Mouse (Mus musculus) myocyte (in vitro differentiated cells): ENCODE results near the gene Hivep2. TPM values are rescaled to one million over a fixed set of nuclear protein-coding genes. Genes with fewer than 3 reads are reported as not detected.

Experiments used
- H3K27me3 ChIP-seq: one replicate; pipeline ENCODE4 v1.6.1; 2011; ENCODE audit not compliant: control insufficient read depth, insufficient read depth, insufficient read length
- H3K36me3 ChIP-seq: one replicate; pipeline ENCODE4 v1.6.1; 2011; ENCODE audit not compliant: control insufficient read depth, insufficient read depth
- H3K4me2 ChIP-seq: one replicate; pipeline ENCODE4 v1.6.1; 2011; ENCODE audit warnings: low read depth, control low read depth
- H3K4me3 ChIP-seq: one replicate; pipeline ENCODE4 v1.5.1; 2011; ENCODE audit warnings: mild to moderate bottlenecking, control low read depth, moderate library complexity
- H3K79me2 ChIP-seq: one replicate; pipeline ENCODE4 v1.6.1; 2011; ENCODE audit not compliant: control insufficient read depth, insufficient read depth
- H3ac ChIP-seq: one replicate; pipeline ENCODE4 v1.6.1; 2011; ENCODE audit not compliant: control insufficient read depth, insufficient read length
- CEBPB ChIP-seq: IDR thresholded peaks from 2 replicates; pipeline ENCODE4 v1.6.1; 2011; ENCODE audit warnings: mild to moderate bottlenecking, moderate library complexity; ENCODE audit not compliant: poor library complexity, insufficient read depth, severe bottlenecking
- E2F4 ChIP-seq: IDR thresholded peaks from one replicate; pipeline ENCODE4 v1.6.1; 2011; ENCODE audit warnings: mild to moderate bottlenecking, control low read depth, moderate library complexity; ENCODE audit not compliant: insufficient read depth
- MAX ChIP-seq: IDR thresholded peaks from one replicate; pipeline ENCODE4 v1.6.1; 2011; ENCODE audit warnings: low read depth, mild to moderate bottlenecking, control low read depth
- MYOD1 ChIP-seq, 3 experiments: IDR thresholded peaks; one replicate each; pipeline ENCODE4 v1.6.1; 2011; ENCODE audit warnings: control low read depth in 2 of 3, low read depth in 2 of 3, mild to moderate bottlenecking in 2 of 3, moderate library complexity in 1 of 3; ENCODE audit not compliant: insufficient read length in 2 of 3, control insufficient read depth in 1 of 3
- MYOG ChIP-seq, 3 experiments: IDR thresholded peaks; one replicate each; pipeline ENCODE4 v1.6.1; 2011; ENCODE audit warnings: control low read depth in 2 of 3, low read depth in 2 of 3, mild to moderate bottlenecking in 2 of 3; ENCODE audit not compliant: insufficient read length in 2 of 3, control insufficient read depth in 1 of 3, insufficient read depth in 1 of 3
- POLR2A ChIP-seq: IDR thresholded peaks from one replicate; pipeline ENCODE4 v1.6.1; 2011; ENCODE audit warnings: low read depth, mild to moderate bottlenecking, control low read depth, moderate library complexity; ENCODE audit not compliant: insufficient read length
- POLR2AphosphoS2 ChIP-seq: IDR thresholded peaks from one replicate; pipeline ENCODE4 v1.6.1; 2011; ENCODE audit warnings: low read depth, control low read depth; ENCODE audit not compliant: insufficient read length
- REST ChIP-seq: IDR thresholded peaks from one replicate; pipeline ENCODE4 v1.6.1; 2011; ENCODE audit warnings: mild to moderate bottlenecking, control low read depth, moderate library complexity; ENCODE audit not compliant: insufficient read depth, insufficient read length
- SRF ChIP-seq: IDR thresholded peaks from one replicate; pipeline ENCODE4 v1.6.1; 2011; ENCODE audit warnings: low read depth; ENCODE audit not compliant: control insufficient read depth, insufficient read length
- TCF12 ChIP-seq: IDR thresholded peaks from one replicate; pipeline ENCODE4 v1.6.1; 2011; ENCODE audit warnings: mild to moderate bottlenecking, control low read depth; ENCODE audit not compliant: poor library complexity, insufficient read depth, severe bottlenecking
- TCF3 ChIP-seq: IDR thresholded peaks from one replicate; pipeline ENCODE4 v1.6.1; 2011; ENCODE audit warnings: low read depth, control low read depth; ENCODE audit not compliant: insufficient read length
- USF1 ChIP-seq: IDR thresholded peaks from one replicate; pipeline ENCODE4 v1.6.1; 2011; ENCODE audit warnings: low read depth, mild to moderate bottlenecking, control low read depth, moderate library complexity
- polyA plus RNA-seq: library from polyadenylated mRNA; unstranded; fragments of >200 nt; fragmentation: generic; extraction: Trizol; gene quantifications from one replicate; pipeline ENCODE4 v1.2.1, GENCODE M21; 2012; ENCODE audit warnings: missing spikeins

Hivep2 gene
- polyA plus RNA-seq, 1 experiment: 9.6 TPM

DNA sequence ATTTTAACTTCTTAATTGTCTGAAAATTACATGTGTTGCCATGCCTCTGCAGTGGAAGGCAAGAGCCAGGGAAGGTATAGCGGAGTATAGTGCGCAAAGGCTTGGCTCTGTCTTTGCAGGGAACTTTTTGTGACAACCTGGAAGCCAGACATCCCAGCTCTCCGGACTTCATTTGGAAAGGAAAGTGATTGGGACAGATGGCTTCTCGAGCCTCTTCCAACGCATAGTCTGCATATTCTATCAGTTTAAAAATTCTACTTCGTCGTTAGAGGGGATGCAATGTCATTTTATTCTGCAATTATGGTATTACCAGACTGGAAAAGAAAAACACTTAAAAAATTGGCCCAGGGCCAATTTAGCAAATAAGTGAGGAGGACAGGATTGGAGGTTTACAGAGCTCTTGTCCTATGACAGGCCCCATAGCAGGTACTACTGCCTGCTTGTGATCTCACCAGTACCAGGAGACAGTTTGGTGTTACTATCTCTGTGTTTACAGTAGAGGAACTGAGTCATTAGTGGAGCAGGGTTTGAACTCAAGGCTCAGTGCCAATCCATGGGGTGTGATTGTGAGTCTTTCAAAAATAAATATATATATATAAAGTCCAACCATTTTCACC, 7.8 kb downstream of the Hivep2 start:
- no peak for TF ChIP-seq TCF3
- TF ChIP-seq USF1: no peak
- Histone ChIP-seq H3K36me3 (no peaks in the 10 kb centered on the region), H3K79me2 (peaks cover 97% of the 10 kb centered on the region), H3K4me2 (peak overlapping the region; percentile 48), H3K27me3 (no peaks in the 10 kb centered on the region), H3ac (no peak overlapping the region), H3K4me3 (no peak overlapping the region)

DNA sequence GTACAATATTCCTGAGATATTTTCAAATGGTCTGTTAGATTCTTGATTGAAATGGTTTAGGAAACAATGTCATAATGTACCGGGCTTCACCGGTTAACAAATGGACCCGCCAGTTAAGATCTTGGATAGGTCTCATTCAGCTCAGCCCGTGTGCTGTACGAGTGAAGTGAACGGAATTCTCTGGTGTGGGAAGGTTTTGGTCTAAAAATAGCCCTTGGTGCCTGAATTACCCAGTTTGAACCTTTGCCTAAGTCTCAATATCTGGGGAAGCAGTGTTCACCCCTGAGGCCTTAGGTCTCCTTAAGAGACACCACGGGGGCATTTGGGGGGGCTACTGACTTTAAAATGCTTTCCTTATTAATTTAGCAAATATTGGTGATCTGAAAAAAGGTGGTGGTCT, 8.6 kb downstream of the Hivep2 start:
- H3K27me3 ChIP-seq: no peaks in the 10 kb centered on the region
- H3ac ChIP-seq: no peak overlapping the region
- H3K4me3 ChIP-seq: no peak overlapping the region
- no peaks in the 10 kb centered on the region for H3K36me3 ChIP-seq
- peaks cover 97% of the 10 kb centered on the region for H3K79me2 ChIP-seq
- peak overlapping the region; percentile 48 for H3K4me2 ChIP-seq
- TF ChIP-seq E2F4 (no peak), MYOG (IDR thresholded peaks at IDR 0.05; ENCODE audit: control insufficient read depth in 1 of 3, insufficient read depth in 1 of 3, insufficient read length in 2 of 3, low read depth in 2 of 3) (no peak), POLR2A (no peak), TCF12 (no peak), POLR2AphosphoS2 (no peak), REST (no peak), TCF3 (no peak), USF1 (no peak), CEBPB (no peak), MAX (no peak), MYOD1 (IDR thresholded peaks at IDR 0.05; ENCODE audit: control insufficient read depth in 1 of 3, insufficient read length in 2 of 3, low read depth in 2 of 3) (no peak), SRF (no peak)

DNA sequence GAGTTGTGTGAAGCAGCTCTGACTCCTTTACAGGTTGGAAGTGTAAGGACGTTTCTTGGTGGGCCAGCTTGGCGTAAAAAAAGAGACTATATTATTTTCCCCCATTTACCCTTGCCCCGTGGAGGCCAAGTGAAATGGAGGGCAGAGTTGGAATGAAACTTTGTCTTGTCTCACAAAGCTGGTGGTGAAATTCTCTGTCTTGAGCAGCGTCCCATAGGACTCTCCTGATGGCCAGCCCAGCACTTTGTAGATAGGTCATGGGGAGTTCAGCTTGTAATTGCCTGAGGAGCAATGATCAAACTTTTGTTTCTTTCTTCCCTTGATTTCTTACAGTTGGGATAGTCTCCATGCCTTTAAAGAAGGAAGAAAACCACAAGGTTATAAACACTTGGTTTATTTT, 10.0 kb downstream of the Hivep2 start:
- no peaks in the 10 kb centered on the region for H3K27me3 ChIP-seq
- peak overlapping the region; percentile 35 for H3K4me2 ChIP-seq
- H3K79me2 ChIP-seq: peaks cover 97% of the 10 kb centered on the region
- no peaks in the 10 kb centered on the region for H3K36me3 ChIP-seq
- H3ac ChIP-seq: no peak overlapping the region
- TF ChIP-seq POLR2AphosphoS2 (no peak), POLR2A (no peak), E2F4 (no peak), REST (no peak), MYOG (IDR thresholded peaks at IDR 0.05; ENCODE audit: control insufficient read depth in 1 of 3, insufficient read depth in 1 of 3, insufficient read length in 2 of 3, low read depth in 2 of 3) (no peak), MAX (no peak), TCF3 (no peak), SRF (no peak), MYOD1 (IDR thresholded peaks at IDR 0.05; ENCODE audit: control insufficient read depth in 1 of 3, insufficient read length in 2 of 3, low read depth in 2 of 3) (no peak), TCF12 (no peak), CEBPB (no peak), USF1 (no peak)
- H3K4me3 ChIP-seq: no peak overlapping the region

DNA sequence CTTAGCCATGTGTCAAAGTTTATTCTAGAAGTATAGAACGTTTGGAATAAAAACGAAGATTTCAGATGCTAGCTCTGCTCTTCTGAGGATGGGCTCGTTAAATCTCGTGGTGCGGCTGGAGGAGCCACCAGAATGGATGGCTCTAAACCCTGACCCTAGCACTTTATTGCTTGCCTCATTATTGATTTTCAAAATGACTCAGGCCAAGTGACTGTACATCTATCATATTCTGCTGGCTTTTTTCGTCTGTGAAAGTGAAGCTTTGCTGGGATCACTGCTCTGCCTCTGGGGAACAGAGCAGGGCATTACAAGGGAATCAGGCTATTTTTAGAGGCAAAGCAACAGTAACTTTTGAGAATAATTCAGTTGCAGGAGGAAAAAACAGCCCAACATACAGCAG, 10.4 kb downstream of the Hivep2 start:
- Histone ChIP-seq H3K4me2 (peak overlapping the region; percentile 35), H3K36me3 (no peaks in the 10 kb centered on the region), H3K4me3 (no peak overlapping the region), H3K79me2 (peaks cover 97% of the 10 kb centered on the region), H3ac (no peak overlapping the region), H3K27me3 (no peaks in the 10 kb centered on the region)
- TF ChIP-seq USF1 (no peak), MYOG (IDR thresholded peaks at IDR 0.05; ENCODE audit: control insufficient read depth in 1 of 3, insufficient read depth in 1 of 3, insufficient read length in 2 of 3, low read depth in 2 of 3) (no peak), REST (no peak), SRF (no peak), CEBPB (no peak)

DNA sequence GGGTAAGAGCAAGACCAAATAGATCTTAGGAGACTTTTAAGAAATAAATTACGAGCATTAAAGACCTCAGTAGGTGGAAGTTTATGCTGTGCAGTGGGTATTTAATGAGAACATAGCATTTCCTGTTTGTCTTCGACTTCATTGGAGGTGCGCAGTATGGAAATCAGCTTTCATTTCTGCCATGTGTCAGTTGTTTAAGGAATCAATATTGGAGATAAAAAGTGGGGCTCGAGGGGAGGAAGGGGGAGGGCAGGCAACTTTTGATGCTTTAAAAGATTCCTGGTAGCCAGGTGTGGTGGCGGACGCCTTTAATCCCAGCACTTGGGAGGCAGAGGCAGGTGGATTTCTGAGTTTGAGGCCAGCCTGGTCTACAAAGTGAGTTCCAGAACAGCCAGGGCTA, 16.4 kb downstream of the Hivep2 start:
- Histone ChIP-seq H3ac (no peak overlapping the region), H3K27me3 (no peaks in the 10 kb centered on the region), H3K4me3 (peak overlapping the region; percentile 22)

More for the DNA sequence above, 16.4 kb downstream of the Hivep2 start:
- Histone ChIP-seq H3K4me2 (peak overlapping the region; percentile 59), H3K36me3 (no peaks in the 10 kb centered on the region), H3K79me2 (peaks cover 84% of the 10 kb centered on the region)
- TF ChIP-seq TCF12 (no peak), CEBPB (no peak), MAX (no peak), POLR2A (no peak), E2F4 (no peak), POLR2AphosphoS2 (no peak), TCF3 (no peak), USF1 (no peak), MYOG (IDR thresholded peaks at IDR 0.05; ENCODE audit: control insufficient read depth in 1 of 3, insufficient read depth in 1 of 3, insufficient read length in 2 of 3, low read depth in 2 of 3) (no peak)
